Mouse (Mus musculus) E14TG2a.4 (cell line): Measurements from ENCODE around the gene Sco1.
A peak's percentile ranks its signal among the peaks of the same experiment; 100 is the strongest.

Source experiments
- CTCF ChIP-seq: conservative IDR thresholded peaks from 2 replicates; pipeline ENCODE4 v1.5.1; 2014; ENCODE audit warnings: low read length
- NANOG ChIP-seq: IDR thresholded peaks from 2 replicates; pipeline ENCODE4 v1.6.1; 2014; ENCODE audit warnings: borderline replicate concordance, low read length, mixed read lengths
- POU5F1 ChIP-seq: IDR thresholded peaks from 2 replicates; pipeline ENCODE4 v1.6.1; 2014; ENCODE audit warnings: low read length, borderline replicate concordance

DNA sequence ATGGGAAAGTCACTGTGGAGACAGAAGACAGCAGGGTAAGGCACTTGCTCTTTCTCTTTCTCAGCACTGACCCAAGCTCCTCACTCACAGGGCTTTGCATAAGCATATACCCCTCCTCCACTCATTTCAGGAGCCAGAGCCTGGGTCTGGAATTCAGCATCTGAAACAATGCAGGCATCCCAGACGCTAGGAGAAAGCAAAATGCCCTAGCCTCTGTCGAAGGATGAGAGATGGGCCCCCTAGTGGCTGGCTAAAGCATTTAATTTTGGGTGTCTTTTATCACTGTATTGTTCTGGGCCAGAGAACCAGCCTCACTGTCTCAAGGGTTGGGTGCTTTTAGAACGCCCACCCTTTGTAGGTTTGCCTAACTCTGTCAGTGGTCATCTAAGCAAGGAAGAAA is 27.7 kb downstream of the Sco1 start:
- TF ChIP-seq CTCF = peak; percentile 95
- TF ChIP-seq POU5F1 = no peak
- TF ChIP-seq NANOG = no peak
